Mouse (Mus musculus): Measurements from ENCODE around the gene Dclk1.

DNA sequence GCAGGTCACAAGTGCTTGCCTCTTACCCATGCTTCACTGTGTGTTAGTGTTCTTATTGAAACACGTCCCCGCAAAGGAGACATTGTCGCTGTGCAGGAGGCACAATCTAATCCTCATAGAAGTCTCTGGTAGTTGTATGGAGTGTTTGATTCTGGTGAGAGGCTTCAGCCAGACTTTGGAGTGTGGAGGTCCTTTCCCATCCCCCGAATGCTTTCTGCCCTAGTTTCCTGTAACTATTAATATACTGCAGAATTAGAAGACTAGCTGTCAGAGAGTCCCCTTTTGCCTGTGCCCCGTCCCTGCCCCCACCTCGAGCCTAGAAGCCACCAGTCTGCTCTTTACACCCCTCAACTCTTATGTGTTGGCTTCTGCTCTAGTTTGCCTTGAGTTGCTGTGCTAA lies 30.4 kb downstream of the Dclk1 start:
- no peak for TF ChIP-seq POLR2A (IDR thresholded peaks at IDR 0.05; ENCODE audit: insufficient read depth, low read depth, low read length)
- TF ChIP-seq CTCF (IDR thresholded peaks at IDR 0.05; ENCODE audit: insufficient read depth, low read depth, low read length), result no peak
